Mouse (Mus musculus): ENCODE measurements around the gene Slit1.
A peak's percentile ranks its signal among the peaks of the same experiment; 100 is the strongest.

Slit1 gene

GRCm38 (mm10) chr19:41606208-41606987 is 137.1 kb downstream of the Slit1 start:
- no peak for DNase-seq (ENCODE audit: extremely low read depth, low read depth, low spot score)

- DNase-seq (ENCODE audit: extremely low read depth, low read depth, low spot score) = no peak
Measured at GRCm38 (mm10) chr19:41600647-41601046, 142.8 kb downstream of the Slit1 start.

GRCm38 (mm10) chr19:41597170-41597894 is 146.1 kb downstream of the Slit1 start:
- DNase-seq (ENCODE audit: extremely low read depth, low read depth, low spot score) = peak; percentile 40

- no peak for DNase-seq (ENCODE audit: extremely low read depth, low read depth, low spot score)
Measured at GRCm38 (mm10) chr19:41591808-41592207, 151.7 kb downstream of the Slit1 start.

- DNase-seq (ENCODE audit: extremely low read depth, low read depth, low spot score) = no peak
Measured at GRCm38 (mm10) chr19:41589681-41590080, 153.8 kb downstream of the Slit1 start.

GRCm38 (mm10) chr19:41589026-41589425 is 154.4 kb downstream of the Slit1 start:
- no peak for DNase-seq (ENCODE audit: extremely low read depth, low read depth, low spot score)

- no peak for DNase-seq (ENCODE audit: extremely low read depth, low read depth, low spot score)
Measured at GRCm38 (mm10) chr19:41587431-41588222, 155.8 kb downstream of the Slit1 start.

GRCm38 (mm10) chr19:41586752-41587151 is 156.7 kb downstream of the Slit1 start:
- DNase-seq (ENCODE audit: extremely low read depth, low read depth, low spot score) = no peak

GRCm38 (mm10) chr19:41582918-41583514 is 160.4 kb downstream of the Slit1 start:
- DNase-seq (ENCODE audit: extremely low read depth, low read depth, low spot score) = no peak

GRCm38 (mm10) chr19:41581706-41582420 is 161.6 kb downstream of the Slit1 start, which contains the start of gene Gm340:
Gm340 (plus strand) TSS chr19:41582370.
- no peak for DNase-seq (ENCODE audit: extremely low read depth, low read depth, low spot score)

GRCm38 (mm10) chr19:41579311-41579920 is 164.0 kb downstream of the Slit1 start:
- no peak for DNase-seq (ENCODE audit: extremely low read depth, low read depth, low spot score)

GRCm38 (mm10) chr19:41577576-41577975 is 165.9 kb downstream of the Slit1 start:
- no peak for DNase-seq (ENCODE audit: extremely low read depth, low read depth, low spot score)

- no peak for DNase-seq (ENCODE audit: extremely low read depth, low read depth, low spot score)
Measured at GRCm38 (mm10) chr19:41573700-41574099, 169.8 kb downstream of the Slit1 start.

- no peak for DNase-seq (ENCODE audit: extremely low read depth, low read depth, low spot score)
Measured at GRCm38 (mm10) chr19:41568791-41569190, 174.7 kb downstream of the Slit1 start.

- DNase-seq (ENCODE audit: extremely low read depth, low read depth, low spot score) = no peak
Measured at GRCm38 (mm10) chr19:41560856-41561255, 182.6 kb downstream of the Slit1 start.

GRCm38 (mm10) chr19:41558891-41559486 is 184.5 kb downstream of the Slit1 start:
- no peak for DNase-seq (ENCODE audit: extremely low read depth, low read depth, low spot score)

GRCm38 (mm10) chr19:41557491-41557890 is 186.0 kb downstream of the Slit1 start:
- DNase-seq (ENCODE audit: extremely low read depth, low read depth, low spot score) = no peak

- DNase-seq (ENCODE audit: extremely low read depth, low read depth, low spot score) = no peak
Measured at GRCm38 (mm10) chr19:41556981-41557380, 186.5 kb downstream of the Slit1 start.

Measured in fat pad, adult 2 months (tissue).